Mouse (Mus musculus) megakaryocyte, embryonic 14.5 days (primary cell): Measurements from ENCODE around the gene Ank3.

Experiments used
- FLI1 ChIP-seq: IDR thresholded peaks from 2 replicates; pipeline ENCODE4 v1.6.1; 2012; ENCODE audit warnings: low read length, inconsistent platforms, mixed read lengths
- GATA1 ChIP-seq: IDR thresholded peaks from 3 replicates; pipeline ENCODE4 v1.6.1; 2012; ENCODE audit warnings: mixed read lengths, low read length, inconsistent platforms, borderline replicate concordance

- TF ChIP-seq GATA1 (no peak), FLI1 (no peak)
Measured at GRCm38 (mm10) chr10:69507719-69508118, 109.1 kb downstream of the Ank3 start.
